Mouse (Mus musculus) neutrophil, adult 59 days (primary cell): ENCODE results near the gene Slc35b2. TPM values are rescaled to one million over a fixed set of nuclear protein-coding genes. Genes with fewer than 3 reads are reported as not detected.

ENCODE experiments used
- total RNA-seq, 2 experiments: library from RNA; stranded (reverse); gene quantifications; 1 replicate in 1 of 2; 2 replicates in 1 of 2; pipeline ENCODE4 v1.2.4; 2023

Gene Slc35b2
- 10 to 100 TPM; 30.4 to 31.1 TPM for total RNA-seq

DNA sequence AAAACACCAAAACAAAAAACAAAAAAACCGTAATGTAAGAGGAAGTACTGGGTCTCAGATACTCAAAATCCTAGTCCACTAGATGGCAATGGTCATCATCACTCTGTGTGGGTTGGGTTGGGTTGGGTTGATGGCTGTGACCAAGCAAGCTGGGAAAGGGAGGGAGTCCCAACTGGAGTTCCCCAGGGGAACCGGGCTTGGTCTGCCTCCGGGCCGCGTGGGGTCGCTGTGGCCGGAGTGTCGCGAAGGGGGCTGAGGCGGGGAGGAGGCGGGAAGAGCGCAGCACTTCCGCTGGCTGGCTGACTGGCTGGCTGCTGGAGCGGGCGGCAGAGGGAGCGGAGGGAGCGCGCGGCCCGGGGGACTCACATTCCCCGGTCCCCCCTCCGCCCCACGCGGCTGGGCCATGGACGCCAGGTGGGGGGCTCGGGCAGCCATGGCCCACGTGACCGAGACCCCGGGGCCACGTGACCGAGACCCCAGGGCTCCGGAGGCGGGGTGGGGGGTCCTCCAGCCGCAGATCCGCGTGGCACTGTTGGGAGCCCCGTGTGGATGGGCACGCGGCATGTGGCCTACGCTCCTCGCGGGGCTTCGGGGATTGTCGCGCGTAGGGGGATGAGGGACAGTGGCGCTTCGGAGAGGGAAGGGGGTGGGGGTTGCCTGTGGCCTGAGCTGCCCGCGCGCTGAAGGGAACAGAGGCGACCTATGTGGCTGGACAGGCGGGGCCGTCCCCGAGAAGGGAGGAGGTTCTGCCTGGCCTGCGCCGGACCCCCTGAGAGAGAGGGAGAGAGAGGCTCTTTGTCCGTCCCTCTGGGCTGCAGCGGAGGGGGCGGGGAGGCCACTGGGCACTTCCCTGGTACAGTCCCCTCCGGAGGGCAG, at the start of gene Slc35b2:
TSS of gene Slc35b2 (plus strand) at position 220 of the 876 bp plus-strand sequence.

DNA sequence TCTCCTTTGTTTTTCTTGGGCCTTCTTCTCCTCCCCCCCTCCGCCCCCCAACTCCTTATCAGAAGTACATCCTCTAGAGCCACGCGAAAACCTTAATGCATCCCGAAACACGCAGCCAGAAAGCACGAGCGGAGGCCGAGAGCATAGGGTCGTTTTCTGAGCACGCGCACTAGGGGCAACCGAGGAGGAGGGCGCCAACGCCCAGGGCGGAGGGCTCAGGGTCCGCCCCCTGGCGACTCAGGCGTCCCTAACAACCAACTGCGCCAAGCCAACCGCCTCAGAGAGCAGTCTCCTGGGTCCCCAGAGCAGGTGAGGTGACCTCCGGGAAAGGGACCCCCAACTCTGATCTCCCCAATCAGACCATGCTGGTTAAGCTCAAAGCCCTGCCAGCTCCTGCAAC, 40.4 kb upstream of the Slc35b2 start, which contains the start of gene Tcte1:
TSS of gene Tcte1 (plus strand) at position 172 of the 400 bp plus-strand sequence.

DNA sequence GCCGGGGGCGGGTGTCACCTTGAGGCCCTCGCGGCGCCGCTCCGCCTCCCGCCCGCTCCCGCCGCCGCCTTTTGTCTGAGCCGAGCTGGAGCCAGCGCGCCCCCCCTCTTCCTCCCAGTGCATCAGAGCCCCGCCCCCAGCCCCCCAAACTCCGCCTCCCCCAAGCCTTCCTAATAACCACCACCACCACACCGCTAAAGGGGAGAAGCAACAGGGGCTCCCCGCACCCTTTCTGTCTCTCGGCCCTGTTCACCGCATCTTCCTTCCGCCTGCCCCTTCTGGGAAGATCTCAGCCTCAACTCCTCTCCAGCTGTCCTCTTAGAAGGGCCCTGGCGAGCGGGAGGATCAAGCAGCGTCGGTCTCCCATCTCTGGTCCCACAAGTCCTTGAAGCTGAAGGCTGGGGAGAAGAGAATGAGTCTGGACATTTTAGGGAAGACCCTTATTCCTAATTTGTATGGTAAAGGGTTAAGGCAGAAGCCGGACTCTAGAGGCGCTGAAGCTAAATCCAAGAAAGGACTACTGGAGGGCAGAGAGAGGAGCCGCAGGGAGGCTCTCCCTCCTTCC, 14.0 kb upstream of the Slc35b2 start, which contains the start of gene Tmem151b:
TSS of gene Tmem151b (minus strand) at position 61 of the 565 bp plus-strand sequence.

DNA sequence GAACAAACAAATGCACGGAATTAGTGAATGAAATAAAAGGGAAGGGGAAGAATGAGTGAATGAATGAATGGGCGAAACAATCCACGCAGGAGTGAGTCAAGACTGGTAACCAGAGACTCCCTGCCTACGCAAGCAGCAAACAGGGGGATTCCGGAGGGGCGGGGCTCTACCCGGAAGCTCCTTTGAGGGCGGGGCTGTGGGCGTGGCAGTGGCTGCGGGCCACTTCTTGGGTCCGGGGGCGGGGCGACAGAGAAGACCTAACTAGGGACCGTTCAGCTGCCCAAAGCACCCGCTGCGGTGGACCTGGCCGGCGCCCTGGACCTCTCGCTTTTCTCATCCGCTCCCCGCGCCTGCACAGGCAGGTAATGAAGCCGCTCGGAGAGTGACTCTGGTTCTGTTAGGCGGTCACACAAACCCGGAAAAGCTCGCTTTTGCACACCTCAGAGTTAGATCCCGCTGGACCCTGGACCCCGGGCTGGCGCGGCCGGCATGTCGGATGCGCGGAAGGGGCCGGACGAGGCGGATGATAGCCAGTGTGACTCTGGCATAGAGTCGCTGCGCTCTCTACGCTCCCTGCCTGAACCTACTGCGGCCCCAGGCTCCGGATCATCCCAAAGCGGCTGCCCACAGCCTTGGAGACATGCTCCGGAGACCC, 8.1 kb upstream of the Slc35b2 start, which contains the start of gene Nfkbie:
TSS of gene Nfkbie (plus strand) at position 252 of the 655 bp plus-strand sequence.

DNA sequence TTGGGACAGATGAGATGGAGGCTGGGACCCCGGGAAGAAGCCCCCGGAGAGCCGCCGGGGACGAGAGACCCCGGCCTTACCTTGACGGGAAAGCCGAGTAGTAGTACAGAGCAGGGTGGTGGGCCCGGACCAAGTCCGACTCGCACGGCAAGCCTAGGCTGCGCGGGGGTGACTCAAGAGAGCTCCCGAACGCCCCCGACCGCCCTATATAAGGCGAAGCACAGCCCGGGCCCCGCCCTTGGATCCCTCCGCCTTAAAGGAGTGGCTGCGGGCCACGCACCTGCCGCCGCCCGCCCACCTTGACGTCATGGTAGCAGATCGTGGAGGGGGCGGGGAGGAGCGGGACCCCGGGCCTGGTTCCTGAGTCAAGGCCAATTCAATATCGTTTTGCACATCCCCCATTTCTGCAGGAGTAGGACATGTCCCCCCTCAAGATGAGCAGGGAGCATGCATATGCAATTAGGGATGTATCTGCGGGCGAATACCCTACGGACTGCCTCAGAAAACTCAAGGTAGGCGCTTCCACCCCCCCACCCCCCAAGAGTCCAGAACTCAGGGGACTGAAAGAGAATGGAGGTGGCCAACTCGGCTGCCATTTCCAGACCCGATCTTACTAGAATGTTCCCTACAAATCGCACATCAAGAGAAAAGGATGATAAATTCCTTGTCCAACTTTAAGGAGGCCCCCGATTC, 9.6 kb downstream of the Slc35b2 start, which contains the start of gene Hsp90ab1:
TSS of gene Hsp90ab1 (minus strand) at position 185 of the 693 bp plus-strand sequence.

DNA sequence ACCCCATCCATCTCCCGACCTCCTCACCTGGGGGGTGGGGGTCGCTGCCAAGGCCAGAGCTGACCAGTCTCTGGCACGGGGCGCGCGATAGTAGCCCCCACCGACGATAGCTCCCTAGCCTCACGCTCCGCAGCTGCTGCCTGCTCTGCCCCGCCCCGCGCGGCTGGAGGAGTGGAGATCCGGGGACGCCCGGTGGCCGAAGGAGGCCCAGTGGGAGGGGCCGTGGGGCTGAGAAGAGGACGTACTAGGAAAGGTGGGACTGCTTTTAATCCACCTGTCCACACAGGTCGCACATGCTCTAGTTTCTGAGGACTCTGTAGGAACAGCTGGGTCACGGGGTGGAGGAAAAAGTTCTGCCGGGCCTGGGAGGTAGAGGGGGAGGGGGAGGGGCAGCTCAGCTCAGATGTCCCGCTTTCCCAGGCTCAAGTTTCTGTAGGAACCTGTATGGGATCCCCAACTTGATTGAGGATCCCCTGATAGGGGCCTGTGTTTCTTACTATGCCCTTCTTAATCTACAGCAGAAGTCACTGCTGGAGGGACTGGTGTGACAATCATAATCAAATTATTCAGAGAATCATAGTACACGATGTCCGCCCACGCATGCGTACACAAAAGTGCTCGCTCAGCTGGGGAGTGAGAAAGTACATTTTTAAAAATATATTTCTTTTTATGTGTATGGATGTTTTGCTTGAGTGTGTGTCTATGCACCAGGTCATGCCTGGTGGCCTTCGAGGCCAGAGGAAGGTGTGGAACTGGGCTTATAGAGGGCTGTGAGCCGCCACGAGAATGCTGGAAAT, 36.0 kb downstream of the Slc35b2 start, which contains the start of gene Slc29a1:
TSS of gene Slc29a1 (minus strand) at position 161 of the 797 bp plus-strand sequence.

DNA sequence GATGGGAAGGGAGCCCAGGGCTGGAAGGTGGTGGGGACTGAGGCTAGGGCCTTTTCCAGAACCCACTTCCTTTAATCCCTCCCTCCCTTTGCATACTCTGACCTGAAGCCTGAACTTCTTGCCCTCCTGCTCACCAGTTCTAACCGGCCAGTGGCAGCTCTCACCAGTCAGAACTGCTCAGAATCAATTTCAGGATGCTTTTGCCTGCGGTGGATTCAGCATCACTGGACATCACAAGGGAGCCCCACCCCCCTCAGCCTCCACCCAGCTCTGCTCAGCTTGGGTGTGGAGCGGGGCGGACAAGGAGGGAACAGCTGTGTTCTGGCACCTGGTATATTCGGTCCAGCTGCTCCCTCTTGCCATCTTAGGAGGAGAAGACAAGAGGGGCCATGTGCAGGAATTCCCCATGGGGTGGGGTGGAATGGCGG, 38.2 kb downstream of the Slc35b2 start, which contains the start of gene Mymx:
TSS of gene Mymx (minus strand) at position 226 of the 428 bp plus-strand sequence.

Other genes with a start within 250 kb of the Slc35b2 start
- gene Cdc5l, start 130.1 kb upstream of the Slc35b2 start, total RNA-seq, result 10 to 100 TPM; 54.9 to 61.1 TPM
- gene Spats1, start 88.5 kb upstream of the Slc35b2 start, total RNA-seq, result not detected
- gene Aars2, start 57.0 kb upstream of the Slc35b2 start, total RNA-seq, result 1 to 10 TPM; 4.4 to 5.4 TPM
- gene Tcte1, start 40.4 kb upstream of the Slc35b2 start, total RNA-seq, result not detected
- gene Tmem151b, start 14.2 kb upstream of the Slc35b2 start, total RNA-seq, result under 1 TPM in 1 of 2 experiments, not detected in 1; 0.09 TPM
- gene Nfkbie, start 8.2 kb upstream of the Slc35b2 start, total RNA-seq, result 10 to 100 TPM; 30.1 to 40.3 TPM
- gene Hsp90ab1, start 9.4 kb downstream of the Slc35b2 start, total RNA-seq, result 100 to 1,000 TPM; 493 to 531 TPM
- 10 to 100 TPM; 23.7 to 37.0 TPM for gene Slc29a1, start 35.7 kb downstream of the Slc35b2 start, total RNA-seq
- not detected for gene Mymx, start 38.2 kb downstream of the Slc35b2 start, total RNA-seq
- gene Capn11, start 95.5 kb downstream of the Slc35b2 start, total RNA-seq, result not detected
- 10 to 100 TPM; 42.5 to 49.7 TPM for gene Mrpl14, start 122.4 kb downstream of the Slc35b2 start, total RNA-seq
- 10 to 100 TPM; 21.0 to 26.7 TPM for gene Tmem63b, start 123.0 kb downstream of the Slc35b2 start, total RNA-seq
- gene 1600014C23Rik, start 170.0 kb downstream of the Slc35b2 start, total RNA-seq, result not detected